ENCODE assay signal across 8 mouse cellular contexts in genomic region chr10:105834627-105835228, GRCm38 (mm10). TPM values are rescaled to one million over a fixed set of nuclear protein-coding genes. Genes with fewer than 3 reads are reported as not detected.
DNase-seq lines count a peak whose midpoint lies in the region; ATAC-seq and TF ChIP-seq lines count a peak whose summit lies in the region.

No protein-coding gene starts in this region.

- H3K9me3 ChIP-seq in E14TG2a.4 (ENCODE audit: low read length) = no peaks in the 10 kb centered on the region
- no peaks in the 10 kb centered on the region for H3K9me3 ChIP-seq in hindbrain, embryonic 15.5 days

- 69% methylated on average over 10 of the region's 10 CpGs for WGBS in kidney, adult 2 months
- 65% methylated on average over 10 of the region's 10 CpGs for WGBS in hindbrain, embryonic 15.5 days

- H3K9ac ChIP-seq in hindbrain, embryonic 15.5 days = no peak overlapping the region

- H3K27me3 ChIP-seq in kidney, adult 2 months (replicated peaks; ENCODE audit: control insufficient read depth, insufficient read depth, low read length) = no peaks in the 10 kb centered on the region
- H3K27me3 ChIP-seq in E14TG2a.4 (ENCODE audit: insufficient read depth, low read length) = no peaks in the 10 kb centered on the region
- no peaks in the 10 kb centered on the region for H3K27me3 ChIP-seq in hindbrain, embryonic 15.5 days

- no peak overlapping the region for H3K4me3 ChIP-seq in kidney, adult 2 months (ENCODE audit: insufficient read depth, low read depth, low read length)
- H3K4me3 ChIP-seq in E14TG2a.4 (replicated peaks; ENCODE audit: low read length) = no peak overlapping the region
- no peak overlapping the region for H3K4me3 ChIP-seq in hindbrain, embryonic 15.5 days

- peak; percentile 7 for DNase-seq in kidney, adult 2 months
- no peak for DNase-seq in kidney, postnatal 10 days
- DNase-seq in embryo, embryonic 10.5 days (ENCODE audit: low spot score) = peak; percentile 74
- peak; percentile 42 for DNase-seq in lung, postnatal 36 days
- DNase-seq in gastrocnemius, postnatal 14 days = no peak
- no peak for DNase-seq in heart, postnatal 25 days (ENCODE audit: low spot score)

- intact Hi-C loops in gastrocnemius, postnatal 14 days (cut with DNase I; ENCODE audit: low total_unique reads) = no loop called here
- intact Hi-C loops in heart, postnatal 25 days (cut with DNase I) = no loop called here

- H3K36me3 ChIP-seq in kidney, adult 2 months (ENCODE audit: control insufficient read depth, insufficient read depth, low read length) = no peaks in the 10 kb centered on the region; the same call in 1 of the 2 replicates
- H3K36me3 ChIP-seq in E14TG2a.4 (ENCODE audit: insufficient read depth, low read length) = peaks cover 28% of the 10 kb centered on the region
- no peaks in the 10 kb centered on the region for H3K36me3 ChIP-seq in hindbrain, embryonic 15.5 days

- peak; percentile 54; the same call in 1 of the 2 replicates for ATAC-seq in hindbrain, embryonic 15.5 days (ENCODE audit: low FRiP score, low read depth)

- peak; percentile 37 for TF ChIP-seq CTCF in kidney, adult 2 months (conservative IDR thresholded peaks at IDR 0.05; ENCODE audit: insufficient read depth, insufficient read length, low read depth, low read length)
- peak; percentile 67 for TF ChIP-seq CTCF in E14TG2a.4 (conservative IDR thresholded peaks at IDR 0.05; ENCODE audit: low read length)

- no peak overlapping the region for H3K4me2 ChIP-seq in hindbrain, embryonic 15.5 days

- no peak overlapping the region for H3K27ac ChIP-seq in kidney, adult 2 months (ENCODE audit: insufficient read depth, low read depth, low read length)
- no peak overlapping the region for H3K27ac ChIP-seq in hindbrain, embryonic 15.5 days (replicated peaks)

- H3K4me1 ChIP-seq in kidney, adult 2 months (ENCODE audit: control insufficient read depth, insufficient read depth, low read length) = no peaks in the 10 kb centered on the region
- H3K4me1 ChIP-seq in E14TG2a.4 (replicated peaks; ENCODE audit: low read depth, low read length) = 0 out of 2 replicates have a peak, but pooled peaks cover 3% of the 10 kb centered on the region
- no peaks in the 10 kb centered on the region for H3K4me1 ChIP-seq in hindbrain, embryonic 15.5 days (replicated peaks)

- TF ChIP-seq POLR2A in kidney, adult 2 months (IDR thresholded peaks at IDR 0.05; ENCODE audit: low read depth, low read length) = no peak

RNA-seq across cellular contexts. Expression of gene Ccdc59, which starts 6.1 kb away (rescaled TPM):
- 4.9 and 5.0 TPM in 2 replicates for polyA plus RNA-seq in kidney, adult 2 months (2012; rRNA removed)
- 38.2 and 38.9 TPM in 2 replicates for polyA plus RNA-seq in hindbrain, embryonic 15.5 days (2015; fragmentation: Nextera tagmentation; extraction: Ambion mirVana)
- 10 to 100 TPM in 1 of 2 experiments, 1 to 10 TPM in 1; 9.4 to 10.2 TPM for total RNA-seq in gastrocnemius, postnatal 14 days (2021)
- 1 to 10 TPM; 9.1 to 9.7 TPM for total RNA-seq in heart, postnatal 25 days (2021)

RNA-seq across cellular contexts. Expression of gene Mettl25, which starts 6.5 kb away (rescaled TPM):
- 2.7 and 3.5 TPM in 2 replicates for polyA plus RNA-seq in kidney, adult 2 months (2012; rRNA removed)
- polyA plus RNA-seq in hindbrain, embryonic 15.5 days (2015; fragmentation: Nextera tagmentation; extraction: Ambion mirVana) = 13.5 and 14.4 TPM in 2 replicates
- 1 to 10 TPM; 3.5 to 3.9 TPM for total RNA-seq in gastrocnemius, postnatal 14 days (2021)
- 1 to 10 TPM; 5.0 to 5.3 TPM for total RNA-seq in heart, postnatal 25 days (2021)

Comparison
In these comparisons a context has a peak if more than half of its experiments do, and no peak if none do; other contexts are left out.
1. DNase-seq: peak in kidney, adult 2 months (single experiment), embryo, embryonic 10.5 days (single experiment) and lung, postnatal 36 days (single experiment); none in kidney, postnatal 10 days (single experiment), gastrocnemius, postnatal 14 days (single experiment) and heart, postnatal 25 days (single experiment).